In the genomic region with DNA sequence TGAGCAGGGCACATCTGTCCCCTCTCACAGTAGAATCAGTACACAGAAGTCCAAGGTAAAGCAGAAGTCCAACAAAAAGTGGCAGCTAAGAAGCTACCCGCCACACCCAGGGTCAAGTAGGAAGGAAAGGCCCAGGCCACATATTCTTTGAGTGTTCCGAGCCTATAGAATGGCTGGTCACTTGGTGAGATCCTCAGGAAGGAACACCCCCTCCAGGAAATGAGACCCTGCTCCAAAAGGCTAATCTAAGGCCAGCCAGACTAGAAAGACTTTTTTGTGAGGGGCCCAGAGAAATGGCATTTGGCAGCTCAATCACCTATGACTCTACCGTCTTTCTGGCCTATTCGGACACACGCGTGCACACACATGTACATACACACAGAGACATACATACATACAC, we compare ENCODE assay signal across 10 mouse cellular contexts. TPM values are rescaled to one million over a fixed set of nuclear protein-coding genes. Genes with fewer than 3 reads are reported as not detected.
A peak's percentile ranks its signal among the peaks of the same experiment; 100 is the strongest.
DNase-seq lines count a peak whose midpoint lies in the region; ATAC-seq lines count a peak whose summit lies in the region.
"Had no signal": no experiment of that assay in that cellular context is flagged by ENCODE, and none has a peak within 500 bp of the region (broad histone marks: within the 10 kb centered on the region; RNA-seq: fewer than 3 reads in every experiment).

No protein-coding gene starts in this region.

- no peak for DNase-seq in heart, adult 18-20 months
- DNase-seq in lung, postnatal 4 days, result peak; percentile 9 to 29
- no peak for DNase-seq in lung, postnatal 14 days
- DNase-seq in ovary, postnatal 36 days (ENCODE audit: low spot score), result no peak
- no peak for DNase-seq in thymus, postnatal 4 days
- DNase-seq: gastrocnemius, postnatal 14 days had no signal

- no peaks in the 10 kb centered on the region for H3K36me3 ChIP-seq in heart, embryonic 14.5 days (ENCODE audit: control insufficient read depth, insufficient read depth, low read length)
- no peaks in the 10 kb centered on the region for H3K36me3 ChIP-seq in intestine, embryonic 15.5 days
- no peaks in the 10 kb centered on the region for H3K36me3 ChIP-seq in stomach, embryonic 15.5 days

- H3K4me1 ChIP-seq in heart, embryonic 14.5 days (ENCODE audit: control insufficient read depth in 2 of 2, insufficient read depth in 2 of 2, low read length in 2 of 2), result peaks cover 27 to 35% of the 10 kb centered on the region in 2 experiments
- peaks cover 28% of the 10 kb centered on the region for H3K4me1 ChIP-seq in intestine, embryonic 15.5 days (replicated peaks)
- peaks cover 22% of the 10 kb centered on the region for H3K4me1 ChIP-seq in stomach, embryonic 15.5 days

- no peaks in the 10 kb centered on the region for H3K9me3 ChIP-seq in heart, embryonic 14.5 days (ENCODE audit: control insufficient read depth, low read length)
- no peaks in the 10 kb centered on the region for H3K9me3 ChIP-seq in intestine, embryonic 15.5 days
- no peaks in the 10 kb centered on the region for H3K9me3 ChIP-seq in stomach, embryonic 15.5 days

- no peak overlapping the region for H3K4me2 ChIP-seq in heart, embryonic 14.5 days (ENCODE audit: low read length)
- H3K4me2 ChIP-seq in intestine, embryonic 15.5 days (replicated peaks), result no peak overlapping the region
- H3K4me2 ChIP-seq in stomach, embryonic 15.5 days, result no peak overlapping the region

- peak overlapping the region; percentile 62 to 84 for H3K27ac ChIP-seq in heart, embryonic 14.5 days (replicated peaks in 1 of 2; ENCODE audit: control insufficient read depth in 1 of 2, insufficient read depth in 1 of 2, low read depth in 2 of 2, low read length in 2 of 2)
- H3K27ac ChIP-seq in intestine, embryonic 15.5 days, result peak overlapping the region; percentile 78
- peak overlapping the region; percentile 83 for H3K27ac ChIP-seq in stomach, embryonic 15.5 days

- H3K9ac ChIP-seq in heart, embryonic 14.5 days (ENCODE audit: low read length), result no peak overlapping the region
- no peak overlapping the region for H3K9ac ChIP-seq in intestine, embryonic 15.5 days
- H3K9ac ChIP-seq in stomach, embryonic 15.5 days, result no peak overlapping the region

- ATAC-seq in heart, embryonic 14.5 days (ENCODE audit: insufficient number of reproducible peaks, insufficient read depth, low FRiP score, low read depth), result no peak
- ATAC-seq in intestine, embryonic 15.5 days, result no peak
- no peak for ATAC-seq in stomach, embryonic 15.5 days (ENCODE audit: insufficient read depth, low FRiP score, low read depth)

- no peaks in the 10 kb centered on the region for H3K27me3 ChIP-seq in heart, embryonic 14.5 days (ENCODE audit: control insufficient read depth, insufficient read depth, low read length)
- no peaks in the 10 kb centered on the region for H3K27me3 ChIP-seq in intestine, embryonic 15.5 days (replicated peaks)
- no peaks in the 10 kb centered on the region for H3K27me3 ChIP-seq in stomach, embryonic 15.5 days (replicated peaks)

- H3K4me3 ChIP-seq in heart, embryonic 14.5 days (ENCODE audit: control insufficient read depth in 1 of 2, insufficient read depth in 1 of 2, low read depth in 1 of 2, low read length in 2 of 2), result no peak overlapping the region
- H3K4me3 ChIP-seq in intestine, embryonic 15.5 days (replicated peaks), result no peak overlapping the region
- H3K4me3 ChIP-seq in stomach, embryonic 15.5 days (replicated peaks), result no peak overlapping the region

- WGBS in heart, embryonic 14.5 days, result 75% methylated on average over 6 of the region's 6 CpGs
- 86% methylated on average over 6 of the region's 6 CpGs for WGBS in intestine, embryonic 15.5 days
- 74% methylated on average over 6 of the region's 6 CpGs for whole genome bisulfite sequencing in stomach, embryonic 15.5 days

RNA-seq across cellular contexts. Expression of a gene that starts 18.3 kb away (rescaled TPM):
- 3.3 TPM in 2 replicates for polyA plus RNA-seq in heart, embryonic 14.5 days (2014; fragmentation: Nextera tagmentation; extraction: Ambion mirVana)
- total RNA-seq in heart, adult 18-20 months (2021), result not detected
- 0.13 TPM in 1 of 2 replicates, not detected in the other for polyA plus RNA-seq in intestine, embryonic 15.5 days (2015; fragmentation: Nextera tagmentation; extraction: Ambion mirVana)
- 0.32 TPM in 1 of 2 replicates, not detected in the other for polyA plus RNA-seq in stomach, embryonic 15.5 days (2015; fragmentation: Nextera tagmentation; extraction: Ambion mirVana)
- total RNA-seq: gastrocnemius, postnatal 14 days had no signal
- polyA plus RNA-seq: urinary bladder, adult 2 months had no signal

Comparison
In these comparisons a context has a peak if more than half of its experiments do, and no peak if none do; other contexts are left out.
1. DNase-seq: peak in lung, postnatal 4 days (2 of 2); none in heart, adult 18-20 months (0 of 2), lung, postnatal 14 days (single experiment), ovary, postnatal 36 days (single experiment) and thymus, postnatal 4 days (single experiment).
2. Peak in every context shown above with its lines, with median percentiles within 50 percentile points of each other: H3K27ac ChIP-seq.